Mouse (Mus musculus) cerebellum, postnatal 14 days (tissue): ENCODE measurements at regions not wholly inside any gene's neighbourhood (a gene's known extent, or its start where the extent isn't known, plus 50 kb on each side); places are given as distances from the start of the nearest gene placed in this dataset.
"Not testable (repeated sequence)": the region's sequence is repeated elsewhere in the genome, so short reads cannot be mapped to it uniquely, and the experiment has no call there.

Source experiments
- DNase-seq, 2 experiments: peaks; one replicate each; pipeline ENCODE4 v3.0.0; 2021; ENCODE audit warnings: mixed read lengths in 2 of 2

DNA sequence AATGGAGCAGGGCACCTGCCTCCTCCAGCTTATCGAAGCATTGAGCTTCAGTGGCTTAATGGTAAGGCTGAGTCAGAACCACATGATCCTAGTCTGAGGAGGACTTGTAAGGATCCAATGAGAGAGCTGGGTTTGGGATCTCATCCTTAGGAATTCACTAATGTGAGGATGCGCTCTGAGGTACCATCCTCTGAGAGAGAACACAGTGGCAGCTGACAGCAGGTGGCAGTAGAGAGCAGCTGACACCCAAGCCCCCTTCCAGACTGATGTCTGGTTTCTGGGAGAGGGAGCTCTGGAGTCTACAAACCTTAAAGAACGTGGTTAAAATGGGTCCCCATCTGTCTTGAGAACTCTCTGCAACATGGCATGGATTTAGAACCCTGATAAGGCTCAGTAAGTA, 137.8 kb downstream of the B3glct start:
- peak; percentile 80 to 87 for DNase-seq

DNA sequence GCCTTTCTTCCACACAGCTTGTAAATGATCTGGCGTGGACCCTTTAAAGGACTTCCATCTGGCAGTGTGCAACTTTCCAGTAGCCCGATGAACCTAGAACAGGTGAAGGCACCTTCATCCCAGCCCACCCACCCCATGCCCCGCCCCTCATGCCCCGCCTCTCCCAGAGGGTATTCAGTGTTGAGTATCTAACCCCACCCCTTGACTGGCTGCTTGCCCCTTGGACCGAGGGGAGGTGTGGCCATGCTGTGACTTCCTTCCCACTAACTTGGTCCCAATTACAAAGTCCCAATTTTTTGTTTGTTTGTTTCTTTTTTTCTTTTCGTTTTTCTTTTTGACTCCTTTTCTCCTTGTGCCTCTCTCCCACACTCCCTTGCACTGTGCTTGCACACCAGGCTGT, 140.8 kb downstream of the B3glct start:
- no peak for DNase-seq

DNA sequence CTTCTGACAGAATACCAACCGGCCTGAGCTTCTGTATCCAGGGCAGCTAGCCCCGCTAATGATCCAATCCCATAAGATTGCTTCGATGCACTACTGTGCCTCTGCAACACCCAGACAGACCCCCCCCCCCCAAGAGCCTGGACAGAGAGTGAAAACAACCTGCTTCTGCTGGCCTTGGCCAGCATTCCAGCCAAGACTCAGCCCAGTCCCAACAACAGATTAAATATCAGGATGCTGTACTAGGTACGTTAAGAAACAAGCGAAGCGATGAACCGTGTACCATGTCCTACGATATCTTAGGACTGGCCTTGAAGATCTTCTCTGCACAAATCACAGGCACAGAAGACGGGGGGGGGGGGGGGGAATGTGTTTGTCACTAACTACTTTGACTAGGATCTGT, 145.8 kb downstream of the B3glct start:
- DNase-seq: no peak

GRCm38 (mm10) chr5:149827599-149827998, 149.6 kb downstream of the B3glct start:
- peak in 1 of 2 experiments; percentile 26 for DNase-seq

DNA sequence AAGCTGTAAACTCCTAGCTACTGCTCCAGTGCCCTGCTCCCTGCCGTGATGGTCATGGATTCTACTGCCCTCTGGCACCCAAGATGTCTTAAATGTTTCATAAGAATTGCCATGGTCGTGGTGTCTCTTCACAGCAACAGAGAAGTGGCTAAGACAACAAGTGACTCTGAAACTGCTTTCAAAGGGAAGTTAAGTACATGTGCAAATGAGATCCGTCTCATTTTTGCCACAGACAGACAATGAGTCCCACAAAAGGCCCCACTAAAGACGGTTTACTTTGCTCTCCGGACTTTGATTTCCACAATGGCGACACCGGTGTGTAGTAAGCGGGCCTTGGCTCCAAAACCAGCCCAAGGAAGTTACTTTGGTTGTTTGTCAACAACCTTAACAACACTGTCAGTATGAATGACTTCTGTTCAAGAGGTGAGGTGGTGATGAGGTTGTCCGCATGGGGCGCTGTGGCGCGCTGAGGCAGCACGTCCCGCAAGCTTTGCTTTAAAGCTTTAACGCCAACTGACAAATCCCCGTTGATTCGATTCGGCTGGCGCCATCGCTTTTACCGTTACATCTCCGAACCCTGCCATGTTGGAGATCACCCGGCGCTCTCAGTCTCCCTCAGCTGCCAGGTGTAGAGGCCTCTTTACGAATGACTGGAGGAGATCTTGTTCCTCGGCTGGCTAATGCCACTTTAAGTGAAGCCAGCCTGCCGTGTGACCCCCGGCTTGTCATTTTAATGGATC, 153.3 kb downstream of the B3glct start:
- DNase-seq: peak; percentile 90 to 91

DNA sequence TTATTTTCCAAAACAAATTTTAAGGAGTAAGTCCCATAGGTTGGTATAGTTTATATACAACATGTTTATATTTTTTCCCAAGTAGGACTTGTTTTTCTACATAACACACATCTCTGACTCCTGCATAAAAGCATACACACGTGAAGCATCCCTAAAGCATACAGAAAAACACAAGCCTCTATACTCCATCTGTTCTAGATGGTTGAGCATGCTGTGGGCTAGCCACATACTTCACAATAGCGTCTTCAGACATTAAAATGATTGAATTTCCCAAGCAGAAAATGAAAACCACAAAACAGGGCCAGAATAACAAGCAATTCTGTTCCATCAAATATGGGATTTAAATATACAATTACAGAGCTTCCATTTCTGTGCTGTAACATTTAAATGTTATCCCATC, 159.3 kb downstream of the B3glct start:
- DNase-seq: no peak

DNA sequence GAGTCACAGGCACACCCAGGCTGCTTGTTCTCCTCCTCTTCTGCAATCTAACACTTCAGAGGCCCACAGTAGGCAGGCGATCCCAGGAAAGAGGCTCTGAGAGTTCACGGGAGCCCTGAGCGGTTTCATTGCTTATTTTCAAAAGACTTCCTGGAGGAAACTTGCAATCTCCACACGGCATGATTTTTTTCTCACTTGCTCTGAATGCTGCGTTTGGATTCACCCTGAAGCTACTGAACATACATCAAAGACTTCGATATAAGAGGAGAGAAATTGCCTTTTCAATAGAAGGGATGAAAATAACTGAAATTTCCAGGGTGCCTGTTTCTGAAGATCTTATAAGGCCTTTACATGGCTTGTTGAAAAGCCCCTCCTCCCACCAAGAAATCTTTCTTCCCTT, 164.5 kb downstream of the B3glct start:
- DNase-seq: no peak

DNA sequence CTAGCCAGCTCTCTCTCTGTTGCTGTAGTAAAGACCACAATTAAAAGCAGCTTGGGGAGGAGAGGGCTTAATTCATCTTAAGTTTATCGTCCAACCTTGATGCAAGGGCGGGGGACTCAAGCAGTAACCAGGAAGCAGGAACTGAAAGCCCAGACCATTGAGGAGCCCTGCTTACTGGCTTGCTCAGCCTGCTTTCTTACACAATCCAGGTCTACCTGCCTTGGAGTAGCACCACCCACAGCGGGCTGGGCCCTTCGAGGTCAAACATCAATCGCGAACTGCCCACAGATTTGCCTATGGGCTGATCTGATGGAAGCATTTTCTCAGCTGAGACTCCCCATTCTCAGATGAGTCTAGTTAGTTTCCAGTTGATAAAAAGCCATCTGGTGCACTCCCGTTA, 165.3 kb downstream of the B3glct start:
- peak in 1 of 2 experiments; percentile 30 for DNase-seq

DNA sequence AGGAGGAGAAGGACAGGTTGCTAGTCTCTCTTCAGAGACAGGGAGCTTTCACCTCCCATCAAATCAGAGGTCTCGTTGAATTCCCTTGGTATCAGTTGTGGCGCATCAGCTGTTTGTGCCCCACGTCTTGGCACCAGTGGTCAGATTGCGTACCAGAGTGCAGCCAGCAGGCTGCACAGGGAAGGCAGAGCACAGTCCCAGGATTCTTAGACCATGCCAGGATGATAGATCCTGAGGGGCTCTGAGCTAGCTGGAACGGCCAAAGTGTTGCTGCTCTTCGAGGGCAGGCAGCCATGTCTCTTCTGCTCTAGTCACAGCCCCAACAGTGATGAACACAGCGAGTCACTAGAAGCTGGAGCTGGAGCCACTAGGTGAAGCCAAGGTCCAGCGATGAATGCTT, 167.2 kb downstream of the B3glct start:
- DNase-seq: peak; percentile 36 to 47

DNA sequence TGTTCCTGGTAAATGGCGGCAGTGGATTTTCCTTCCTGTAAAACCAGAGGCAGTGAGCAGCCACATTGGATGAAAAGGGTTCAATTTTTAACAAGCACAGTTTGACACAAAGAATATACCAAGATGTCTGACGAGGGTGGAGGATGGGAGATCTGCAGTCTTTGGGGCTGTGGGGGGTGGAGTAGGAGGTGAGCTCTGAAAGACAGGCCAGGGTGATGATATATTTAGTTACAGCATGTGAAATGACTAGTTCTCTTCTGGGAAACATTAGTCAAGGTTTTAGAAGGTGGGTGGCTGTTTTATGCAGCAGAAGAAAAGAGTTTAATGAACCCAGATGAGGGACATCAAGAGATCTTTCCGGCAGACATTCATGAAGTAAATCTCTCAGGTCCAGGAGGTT, 170.0 kb upstream of the Rxfp2 start:
- DNase-seq: no peak

GRCm38 (mm10) chr5:149851011-149851410, 167.5 kb upstream of the Rxfp2 start:
- peak; percentile 89 for DNase-seq

DNA sequence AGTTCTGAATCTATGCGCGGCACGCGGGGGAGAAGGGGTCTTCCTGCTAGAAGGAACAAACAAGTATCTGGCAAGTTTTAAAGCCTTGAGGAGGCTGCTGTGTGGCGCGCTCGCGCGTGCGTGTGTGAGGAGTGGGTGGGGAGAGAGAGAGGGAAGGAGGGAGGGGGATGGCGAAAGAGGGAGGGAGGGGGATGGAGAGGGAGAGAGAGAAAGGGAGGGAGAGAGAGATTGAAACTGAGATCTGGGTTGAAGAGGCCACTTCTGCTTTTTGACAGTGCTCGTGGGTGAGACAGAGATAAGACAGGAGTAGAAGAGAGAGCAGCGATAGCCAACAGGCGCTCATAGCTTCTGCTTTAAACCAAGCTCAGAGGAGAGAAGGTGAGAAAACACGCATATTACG, 166.0 kb upstream of the Rxfp2 start:
- DNase-seq: no peak

DNA sequence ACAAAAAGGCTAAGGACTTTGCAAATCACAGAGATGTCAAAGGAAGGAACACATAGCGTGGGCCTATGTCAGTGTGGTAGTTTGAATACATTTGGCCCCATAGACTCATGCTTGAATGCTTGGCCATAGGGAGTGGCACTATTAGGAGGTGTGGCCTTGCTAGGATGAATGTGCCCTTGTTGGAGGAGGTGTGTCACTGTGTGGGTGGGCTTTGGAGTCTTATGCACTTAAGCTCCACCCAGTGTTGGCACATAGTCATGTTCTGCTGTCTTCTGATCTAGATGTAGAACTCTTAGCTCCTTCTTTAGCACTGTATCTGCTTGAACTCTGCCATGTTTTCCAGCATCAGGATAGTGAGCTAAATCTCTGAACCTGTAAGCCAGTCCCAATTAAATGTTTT, 162.4 kb upstream of the Rxfp2 start:
- no peak for DNase-seq

DNA sequence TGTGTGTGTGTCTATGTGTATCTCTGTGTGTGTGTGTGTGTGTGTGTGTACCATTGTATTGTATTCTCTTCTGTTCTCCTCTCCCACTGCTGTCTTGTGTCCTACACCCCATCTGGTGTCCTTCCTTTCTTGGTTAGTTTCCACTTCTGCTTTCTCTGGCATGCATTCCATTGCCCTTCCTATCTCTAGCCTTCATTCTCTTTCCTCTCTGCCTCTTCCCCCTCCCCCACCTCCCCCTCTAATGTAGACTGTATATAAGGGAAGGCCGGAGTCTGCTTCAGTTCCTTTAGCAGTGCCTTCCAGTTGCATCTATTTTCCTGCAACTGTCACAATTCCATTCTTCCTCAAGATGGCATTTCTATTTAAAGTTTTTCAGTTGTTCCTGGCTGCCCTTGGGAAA, 161.5 kb upstream of the Rxfp2 start:
- no peak for DNase-seq

DNA sequence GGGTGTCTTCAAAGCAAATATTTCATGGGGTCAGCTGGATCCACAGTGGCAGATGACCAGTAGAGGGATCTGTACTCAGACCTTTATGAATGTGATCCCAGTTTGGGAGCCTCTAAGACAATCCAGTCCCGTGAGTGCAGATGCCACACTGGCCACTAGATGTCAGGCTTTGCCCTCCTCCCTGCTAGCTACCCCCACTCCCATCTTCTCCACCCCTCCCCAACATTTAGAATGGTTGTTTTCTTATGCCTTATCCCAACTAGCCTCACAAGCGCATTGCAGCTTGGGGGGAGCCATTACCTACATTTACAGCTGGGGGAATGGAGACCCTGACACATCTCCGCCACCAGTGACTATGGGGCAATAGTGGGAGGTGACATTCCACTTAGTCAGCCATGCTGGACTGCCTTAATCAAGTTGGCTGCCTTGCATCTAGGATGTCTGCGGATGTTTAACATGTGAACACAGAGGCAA, 156.9 kb upstream of the Rxfp2 start:
- peak; percentile 70 to 79 for DNase-seq

DNA sequence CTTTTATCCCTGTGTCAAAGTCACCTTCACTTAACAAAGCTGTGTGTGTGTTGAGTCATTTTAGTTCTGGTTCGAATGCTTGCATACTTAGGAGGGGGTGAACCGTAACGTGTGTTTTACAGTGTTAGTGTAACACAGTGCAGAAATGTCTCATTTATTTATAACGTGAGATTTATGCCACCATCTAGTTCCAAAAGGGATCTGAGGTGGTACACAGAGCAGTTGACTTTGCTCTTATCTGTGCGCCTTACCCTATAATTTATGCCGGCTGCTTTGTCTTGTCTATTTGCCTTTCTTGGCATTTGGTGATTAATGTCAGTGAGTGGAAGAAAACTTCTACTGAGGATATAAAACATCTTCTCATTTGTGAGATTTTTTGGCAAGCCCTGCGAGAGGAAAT, 150.5 kb upstream of the Rxfp2 start:
- DNase-seq: no peak

DNA sequence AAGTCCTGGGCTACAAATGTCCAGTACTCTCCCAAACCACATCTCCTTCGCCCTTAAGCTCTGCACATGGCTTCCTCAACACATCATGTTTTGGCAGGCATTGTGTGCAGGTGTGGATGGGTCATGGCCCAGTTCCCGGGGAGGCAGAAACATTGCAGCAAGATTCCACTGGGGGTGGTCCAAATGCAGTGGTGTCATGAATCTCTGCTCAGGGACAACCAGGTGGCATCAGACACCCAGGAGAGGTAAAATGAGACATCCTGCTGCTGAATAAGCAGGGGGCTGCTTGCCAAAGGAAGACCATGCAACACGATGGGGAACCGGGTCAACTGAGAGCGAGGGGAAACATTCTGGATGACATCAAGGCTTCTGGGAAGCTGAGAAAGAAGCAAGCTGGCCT, 149.0 kb upstream of the Rxfp2 start:
- no peak for DNase-seq

DNA sequence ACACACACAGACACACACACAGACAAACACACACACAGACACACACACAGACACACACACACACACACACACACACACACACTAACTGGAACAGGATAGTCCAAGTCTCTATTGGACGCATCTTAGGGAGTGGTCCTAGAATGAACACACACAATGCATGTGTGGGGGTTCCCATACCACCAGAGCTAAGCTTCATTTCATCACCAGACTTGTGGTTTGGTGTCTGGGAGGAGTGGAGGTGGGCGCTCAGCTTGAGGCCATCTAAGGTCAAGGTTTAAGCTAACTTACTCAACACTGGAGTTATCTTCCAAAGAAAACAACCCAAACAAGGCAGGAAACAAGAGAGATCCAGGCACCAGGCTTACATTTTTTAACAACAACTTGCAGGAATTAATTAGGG, 147.9 kb upstream of the Rxfp2 start:
- no peak for DNase-seq

DNA sequence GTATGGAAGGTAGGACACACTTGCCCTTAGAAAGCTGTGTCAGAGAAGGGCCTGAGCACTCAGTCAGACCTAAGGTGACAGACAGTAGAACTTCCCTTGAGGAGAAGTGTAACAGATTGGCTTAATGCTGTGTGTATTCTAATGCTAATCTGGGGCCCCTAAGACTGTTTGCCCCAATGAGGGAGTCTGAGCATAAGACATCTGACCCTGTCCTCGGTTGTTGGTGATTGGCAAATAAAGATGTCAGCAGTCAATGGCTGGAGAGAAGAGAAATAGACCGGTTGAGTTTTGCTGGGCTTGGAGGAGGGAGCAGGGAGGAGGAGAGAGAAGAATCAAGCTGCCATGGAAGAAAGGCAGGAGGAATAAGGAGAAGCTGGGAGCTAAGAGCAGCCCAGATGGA, 147.0 kb upstream of the Rxfp2 start:
- DNase-seq: no peak

- DNase-seq: no peak
Observed at GRCm38 (mm10) chr5:149873482-149874002, 144.9 kb upstream of the Rxfp2 start.

GRCm38 (mm10) chr5:149874342-149874741, 144.1 kb upstream of the Rxfp2 start:
- no peak for DNase-seq

- not testable (repeated sequence) for DNase-seq
Observed at GRCm38 (mm10) chr5:149892453-149892852, 126.0 kb upstream of the Rxfp2 start.

DNA sequence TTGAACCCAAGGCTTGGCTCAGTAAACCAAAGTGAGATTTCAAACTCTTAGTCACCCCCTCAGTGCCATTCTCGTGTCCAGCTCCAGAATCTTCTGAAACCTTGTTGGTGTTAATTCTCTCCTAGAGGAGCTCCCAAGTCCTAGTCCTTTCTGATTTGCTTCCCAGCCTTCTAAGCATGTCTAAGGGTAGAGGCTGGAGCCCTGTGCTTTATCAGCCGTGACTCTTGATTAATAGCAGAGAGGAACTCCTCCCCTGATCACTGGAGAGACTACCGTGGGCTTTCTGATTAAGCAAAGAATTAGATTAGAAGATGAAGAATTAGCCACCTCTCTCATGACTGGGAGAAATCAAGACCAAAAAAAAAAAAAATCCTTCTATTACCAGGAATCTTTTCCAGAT, 111.5 kb upstream of the Rxfp2 start:
- DNase-seq: no peak

- peak; percentile 28 to 46 for DNase-seq
Observed at GRCm38 (mm10) chr5:149908376-149909078, 109.9 kb upstream of the Rxfp2 start.
